Mouse (Mus musculus): ENCODE results near the gene 1700122O11Rik. TPM values are rescaled to one million over a fixed set of nuclear protein-coding genes. Genes with fewer than 3 reads are reported as not detected.

The 1700122O11Rik gene
- polyA plus RNA-seq, 1 experiment = not detected

DNA sequence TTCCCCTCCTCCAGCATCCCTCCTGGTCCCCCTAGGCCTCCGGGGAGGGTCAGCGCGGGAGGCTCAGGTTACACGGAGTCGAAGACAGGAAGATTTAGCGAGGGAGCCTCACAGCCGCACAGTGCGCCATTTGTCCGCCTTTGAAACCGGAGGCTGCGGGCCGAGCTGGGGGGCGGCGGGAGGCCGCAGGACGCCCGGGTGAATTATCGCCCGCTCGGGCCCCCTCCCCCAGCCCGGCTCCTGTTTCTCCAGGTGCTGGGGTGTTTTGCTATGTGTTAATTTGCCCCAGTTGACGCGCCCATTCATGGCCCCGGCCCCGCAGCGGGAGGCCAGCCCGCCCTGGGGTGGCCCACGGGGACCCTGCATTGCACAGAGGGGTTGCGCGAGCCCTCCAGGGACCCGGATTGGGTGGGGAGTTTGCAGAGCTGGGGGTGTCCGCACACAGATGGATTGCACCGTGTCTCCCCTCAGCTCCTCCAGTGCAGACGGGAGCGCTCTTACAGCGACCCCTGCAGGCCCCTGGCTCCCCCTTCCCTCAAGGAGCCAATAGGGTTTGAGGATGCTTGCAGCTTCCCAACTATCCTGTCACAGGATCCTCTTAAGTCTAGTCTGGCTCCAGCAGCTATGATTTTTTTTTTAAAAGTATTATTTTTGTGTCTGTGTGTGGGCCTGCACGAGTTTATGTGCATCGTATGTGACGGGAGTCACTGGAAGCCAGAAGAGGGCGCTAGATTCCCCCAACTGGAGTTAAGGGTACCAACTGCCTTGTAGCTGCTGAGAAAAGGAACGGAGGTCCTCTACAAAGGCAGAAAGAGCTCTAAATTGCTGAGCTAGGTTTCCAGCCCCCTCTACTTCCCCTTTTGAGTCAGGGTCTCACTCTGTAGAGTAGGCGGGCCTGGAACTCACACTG is 6.3 kb downstream of the 1700122O11Rik start:
- Histone ChIP-seq H3K27me3 (ENCODE audit: control insufficient read depth, insufficient read depth, low read length, poor library complexity, severe bottlenecking) (no peaks in the 10 kb centered on the region), H3K36me3 (ENCODE audit: control insufficient read depth, insufficient read depth, low read length, poor library complexity, severe bottlenecking) (no peaks in the 10 kb centered on the region), H3K4me3 (ENCODE audit: low read depth, low read length) (peak overlapping the region; percentile 60), H3K9ac (ENCODE audit: low read depth, poor library complexity, severe bottlenecking) (peak overlapping the region; percentile 64), H3K27ac (ENCODE audit: insufficient read depth, low read length) (no peak overlapping the region), H3K4me1 (ENCODE audit: control insufficient read depth, insufficient read depth, low read length) (peaks cover 11% of the 10 kb centered on the region), H3K9me3 (replicated peaks; ENCODE audit: control insufficient read depth, insufficient read depth, low read length, poor library complexity, severe bottlenecking) (no peaks in the 10 kb centered on the region)
- no peak for TF ChIP-seq POLR2A (IDR thresholded peaks at IDR 0.05; ENCODE audit: insufficient read depth, low read length)
- TF ChIP-seq CTCF (IDR thresholded peaks at IDR 0.05; ENCODE audit: low read depth, low read length) = peak; percentile 66

DNA sequence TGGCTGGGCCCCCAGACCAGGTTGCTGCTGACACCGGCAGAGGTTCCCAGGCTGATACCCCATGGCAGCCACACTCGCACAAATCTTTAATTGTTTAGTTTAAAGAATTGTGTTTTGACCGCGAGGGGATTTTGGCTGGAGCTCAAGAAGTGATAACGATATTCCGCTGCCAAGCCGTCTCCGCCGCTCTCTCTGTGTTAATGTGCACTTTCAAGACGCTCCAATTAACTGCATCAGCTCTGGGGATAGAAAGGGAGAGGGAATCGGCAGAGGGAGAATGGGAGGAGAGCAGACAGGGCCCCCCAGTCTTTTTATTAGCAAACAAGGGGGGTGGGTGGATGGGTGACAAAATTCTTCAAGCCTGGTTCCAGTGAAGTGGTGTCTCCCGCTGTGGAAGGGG is 8.9 kb downstream of the 1700122O11Rik start:
- no peak for TF ChIP-seq POLR2A (IDR thresholded peaks at IDR 0.05; ENCODE audit: insufficient read depth, low read length)
- no peak for TF ChIP-seq EP300 (IDR thresholded peaks at IDR 0.05; ENCODE audit: insufficient read depth, low read depth, low read length)
- no peak for TF ChIP-seq CTCF (IDR thresholded peaks at IDR 0.05; ENCODE audit: low read depth, low read length)
- Histone ChIP-seq H3K36me3 (ENCODE audit: control insufficient read depth, insufficient read depth, low read length, poor library complexity, severe bottlenecking) (no peaks in the 10 kb centered on the region), H3K4me3 (ENCODE audit: low read depth, low read length) (no peak overlapping the region), H3K4me1 (ENCODE audit: control insufficient read depth, insufficient read depth, low read length) (peaks cover 13% of the 10 kb centered on the region), H3K9ac (ENCODE audit: low read depth, poor library complexity, severe bottlenecking) (no peak overlapping the region), H3K27ac (ENCODE audit: insufficient read depth, low read length) (no peak overlapping the region), H3K9me3 (replicated peaks; ENCODE audit: control insufficient read depth, insufficient read depth, low read length, poor library complexity, severe bottlenecking) (no peaks in the 10 kb centered on the region), H3K27me3 (ENCODE audit: control insufficient read depth, insufficient read depth, low read length, poor library complexity, severe bottlenecking) (no peaks in the 10 kb centered on the region)

DNA sequence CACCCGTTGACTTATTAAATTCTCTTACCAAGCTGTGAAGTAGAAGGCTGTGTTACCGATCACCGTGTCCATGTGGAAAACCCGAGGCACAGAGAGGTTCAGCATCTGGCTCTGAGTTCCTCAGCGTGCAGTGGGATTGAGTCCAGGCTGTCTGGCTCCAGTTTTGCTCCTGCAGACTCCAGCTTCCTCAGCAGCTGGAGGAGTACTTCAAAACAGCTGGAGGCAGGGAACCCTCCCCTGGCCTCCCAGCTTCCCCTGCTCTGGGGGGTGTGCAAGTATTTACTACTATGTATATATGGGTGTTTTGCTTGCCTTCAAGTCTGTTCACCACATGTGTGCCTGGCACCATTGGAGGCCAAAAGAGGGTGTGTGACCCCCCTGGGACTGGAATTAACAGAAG is 9.8 kb downstream of the 1700122O11Rik start:
- H3K4me1 ChIP-seq (ENCODE audit: control insufficient read depth, insufficient read depth, low read length) = peaks cover 9% of the 10 kb centered on the region
- H3K4me3 ChIP-seq (ENCODE audit: low read depth, low read length) = no peak overlapping the region
- H3K9ac ChIP-seq (ENCODE audit: low read depth, poor library complexity, severe bottlenecking) = no peak overlapping the region
- no peaks in the 10 kb centered on the region for H3K27me3 ChIP-seq (ENCODE audit: control insufficient read depth, insufficient read depth, low read length, poor library complexity, severe bottlenecking)
- TF ChIP-seq POLR2A (IDR thresholded peaks at IDR 0.05; ENCODE audit: insufficient read depth, low read length) = no peak
- no peak for TF ChIP-seq EP300 (IDR thresholded peaks at IDR 0.05; ENCODE audit: insufficient read depth, low read depth, low read length)
- no peak for TF ChIP-seq CTCF (IDR thresholded peaks at IDR 0.05; ENCODE audit: low read depth, low read length)
- no peaks in the 10 kb centered on the region for H3K9me3 ChIP-seq (replicated peaks; ENCODE audit: control insufficient read depth, insufficient read depth, low read length, poor library complexity, severe bottlenecking)
- H3K27ac ChIP-seq (ENCODE audit: insufficient read depth, low read length) = no peak overlapping the region
- no peaks in the 10 kb centered on the region for H3K36me3 ChIP-seq (ENCODE audit: control insufficient read depth, insufficient read depth, low read length, poor library complexity, severe bottlenecking)

DNA sequence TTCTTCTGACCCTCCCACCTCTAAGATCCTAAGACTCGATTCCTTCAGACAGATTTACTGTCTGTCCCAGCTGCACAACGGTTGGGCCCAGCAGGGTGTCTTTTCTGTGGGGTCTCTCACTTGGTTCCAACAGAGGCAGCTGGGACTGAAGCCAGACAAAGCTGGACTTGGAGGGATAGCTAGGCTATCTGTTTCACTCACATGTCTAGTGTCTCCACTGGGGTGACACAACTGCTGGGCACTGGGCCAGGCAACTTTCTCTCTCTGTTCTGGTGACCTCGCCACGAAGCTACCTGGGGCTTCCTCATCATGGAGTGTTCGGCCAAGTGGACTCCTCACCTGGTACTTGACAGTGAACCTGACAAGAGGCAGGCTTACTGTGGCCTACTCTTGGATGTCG is 10.4 kb downstream of the 1700122O11Rik start:
- Histone ChIP-seq H3K4me3 (ENCODE audit: low read depth, low read length) (no peak overlapping the region), H3K9ac (ENCODE audit: low read depth, poor library complexity, severe bottlenecking) (no peak overlapping the region), H3K27ac (ENCODE audit: insufficient read depth, low read length) (no peak overlapping the region), H3K4me1 (ENCODE audit: control insufficient read depth, insufficient read depth, low read length) (peaks cover 9% of the 10 kb centered on the region), H3K36me3 (ENCODE audit: control insufficient read depth, insufficient read depth, low read length, poor library complexity, severe bottlenecking) (no peaks in the 10 kb centered on the region), H3K27me3 (ENCODE audit: control insufficient read depth, insufficient read depth, low read length, poor library complexity, severe bottlenecking) (no peaks in the 10 kb centered on the region), H3K9me3 (replicated peaks; ENCODE audit: control insufficient read depth, insufficient read depth, low read length, poor library complexity, severe bottlenecking) (no peaks in the 10 kb centered on the region)
- TF ChIP-seq POLR2A (IDR thresholded peaks at IDR 0.05; ENCODE audit: insufficient read depth, low read length) = no peak
- TF ChIP-seq CTCF (IDR thresholded peaks at IDR 0.05; ENCODE audit: low read depth, low read length) = no peak
- TF ChIP-seq EP300 (IDR thresholded peaks at IDR 0.05; ENCODE audit: insufficient read depth, low read depth, low read length) = no peak

DNA sequence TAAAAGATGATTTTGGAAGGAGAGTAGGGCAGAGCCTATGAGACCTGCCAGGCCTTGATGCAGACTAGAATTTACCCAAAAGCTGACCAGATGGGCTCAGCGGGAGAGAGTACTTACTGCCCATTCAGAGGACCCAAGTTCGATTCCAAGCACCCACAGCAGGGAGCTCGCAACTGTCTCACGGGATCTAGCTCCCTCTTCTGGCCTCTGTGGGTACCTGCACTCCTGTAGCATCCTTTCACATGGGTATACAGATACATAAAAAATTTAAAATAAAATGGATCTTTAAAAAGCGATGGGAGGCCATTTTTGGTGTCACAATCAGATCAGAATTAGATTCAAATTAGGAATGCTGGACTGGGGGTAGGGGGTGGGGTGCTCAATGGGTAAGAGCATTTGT is 11.1 kb downstream of the 1700122O11Rik start:
- Histone ChIP-seq H3K4me1 (ENCODE audit: control insufficient read depth, insufficient read depth, low read length) (peaks cover 9% of the 10 kb centered on the region), H3K27ac (ENCODE audit: insufficient read depth, low read length) (no peak overlapping the region), H3K4me3 (ENCODE audit: low read depth, low read length) (no peak overlapping the region), H3K36me3 (ENCODE audit: control insufficient read depth, insufficient read depth, low read length, poor library complexity, severe bottlenecking) (no peaks in the 10 kb centered on the region), H3K9ac (ENCODE audit: low read depth, poor library complexity, severe bottlenecking) (no peak overlapping the region), H3K27me3 (ENCODE audit: control insufficient read depth, insufficient read depth, low read length, poor library complexity, severe bottlenecking) (no peaks in the 10 kb centered on the region), H3K9me3 (replicated peaks; ENCODE audit: control insufficient read depth, insufficient read depth, low read length, poor library complexity, severe bottlenecking) (no peaks in the 10 kb centered on the region)
- TF ChIP-seq CTCF (IDR thresholded peaks at IDR 0.05; ENCODE audit: low read depth, low read length) (peak; percentile 61), EP300 (IDR thresholded peaks at IDR 0.05; ENCODE audit: insufficient read depth, low read depth, low read length) (no peak), POLR2A (IDR thresholded peaks at IDR 0.05; ENCODE audit: insufficient read depth, low read length) (no peak)

DNA sequence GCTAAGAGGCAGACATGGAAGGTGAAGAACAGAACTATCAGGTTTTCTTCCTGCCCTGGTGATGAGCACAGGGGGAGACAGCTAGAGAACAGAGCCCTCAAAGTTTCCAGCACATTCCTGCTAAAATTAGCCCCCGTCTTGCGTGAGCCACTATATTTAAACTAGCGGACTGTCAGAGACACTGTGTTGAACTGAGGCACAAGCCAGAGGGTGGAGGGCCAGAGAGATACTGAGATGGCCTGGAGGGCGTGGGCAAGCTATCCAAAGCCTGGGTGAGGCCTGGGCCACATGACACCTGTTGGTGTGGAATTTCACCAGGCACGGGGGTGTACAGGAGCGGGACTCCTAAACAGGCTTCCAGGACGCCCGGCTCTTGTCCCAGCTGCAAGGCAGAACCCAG is 14.0 kb downstream of the 1700122O11Rik start:
- TF ChIP-seq CTCF (IDR thresholded peaks at IDR 0.05; ENCODE audit: low read depth, low read length) = no peak
- no peak for TF ChIP-seq POLR2A (IDR thresholded peaks at IDR 0.05; ENCODE audit: insufficient read depth, low read length)
- no peak for TF ChIP-seq EP300 (IDR thresholded peaks at IDR 0.05; ENCODE audit: insufficient read depth, low read depth, low read length)
- Histone ChIP-seq H3K9me3 (replicated peaks; ENCODE audit: control insufficient read depth, insufficient read depth, low read length, poor library complexity, severe bottlenecking) (no peaks in the 10 kb centered on the region), H3K9ac (ENCODE audit: low read depth, poor library complexity, severe bottlenecking) (no peak overlapping the region), H3K36me3 (ENCODE audit: control insufficient read depth, insufficient read depth, low read length, poor library complexity, severe bottlenecking) (no peaks in the 10 kb centered on the region), H3K4me3 (ENCODE audit: low read depth, low read length) (no peak overlapping the region), H3K27me3 (ENCODE audit: control insufficient read depth, insufficient read depth, low read length, poor library complexity, severe bottlenecking) (no peaks in the 10 kb centered on the region), H3K4me1 (ENCODE audit: control insufficient read depth, insufficient read depth, low read length) (peaks cover 5% of the 10 kb centered on the region), H3K27ac (ENCODE audit: insufficient read depth, low read length) (no peak overlapping the region)
